Mouse (Mus musculus): ENCODE measurements around the gene Olfr1495.
"Not testable (repeated sequence)": the region's sequence is repeated elsewhere in the genome, so short reads cannot be mapped to it uniquely, and the experiment has no call there.

Olfr1495 gene
- long read RNA-seq, experiment 1: 0 reads
- long read RNA-seq, experiment 2: 0 reads

GRCm38 (mm10) chr19:13764306-13764705 lies at the start of gene Olfr1495:
Gene Olfr1495, plus strand, starts transcription at chr19:13764606.
- intact Hi-C loops (cut with DNase I): no loop called here

- intact Hi-C loops (cut with DNase I): no loop called here
These were observed 41.4 kb upstream of the Olfr1495 start, which contains the start of gene Olfr1493-ps1 for GRCm38 (mm10) chr19:13722978-13723377. Gene Olfr1493-ps1, plus strand, starts transcription at chr19:13723278.

GRCm38 (mm10) chr19:13739428-13739827 lies 25.0 kb upstream of the Olfr1495 start, which contains the start of gene Olfr1494:
Gene Olfr1494, plus strand, starts transcription at chr19:13739728.
- intact Hi-C loops (cut with DNase I): no loop called here

- intact Hi-C loops (cut with DNase I): no loop called here
These were observed 15.0 kb upstream of the Olfr1495 start for GRCm38 (mm10) chr19:13749366-13749765.

GRCm38 (mm10) chr19:13768565-13769276 lies 4.3 kb downstream of the Olfr1495 start:
- intact Hi-C loops (cut with DNase I): no loop called here

- intact Hi-C loops (cut with DNase I): no loop called here
These were observed 13.2 kb downstream of the Olfr1495 start, which contains the start of gene Olfr1496 for GRCm38 (mm10) chr19:13777578-13777977. Gene Olfr1496, plus strand, starts transcription at chr19:13777878.

- intact Hi-C loops (cut with DNase I): no loop called here
These were observed 33.7 kb downstream of the Olfr1495 start, which contains the start of gene Olfr1497 for GRCm38 (mm10) chr19:13798102-13798501. Gene Olfr1497, minus strand, starts transcription at chr19:13798202.

- intact Hi-C loops (cut with DNase I): not testable (repeated sequence)
These were observed 41.1 kb downstream of the Olfr1495 start for GRCm38 (mm10) chr19:13805486-13805885.

- intact Hi-C loops (cut with DNase I): no loop called here
These were observed 48.4 kb downstream of the Olfr1495 start for GRCm38 (mm10) chr19:13812823-13813222.

- intact Hi-C loops (cut with DNase I): no loop called here
These were observed 54.4 kb downstream of the Olfr1495 start for GRCm38 (mm10) chr19:13818827-13819226.

GRCm38 (mm10) chr19:13819347-13819746 lies 54.9 kb downstream of the Olfr1495 start, which contains the start of gene Olfr1499:
Gene Olfr1499, minus strand, starts transcription at chr19:13819447.
- intact Hi-C loops (cut with DNase I): no loop called here

Data from adrenal gland (tissue).